Mouse (Mus musculus) thymus, postnatal 25 days (tissue): ENCODE results near the gene Smpd3.

ENCODE experiments used
- DNase-seq: peaks from one replicate; pipeline ENCODE4 v3.0.0; 2022

Smpd3 gene

DNA sequence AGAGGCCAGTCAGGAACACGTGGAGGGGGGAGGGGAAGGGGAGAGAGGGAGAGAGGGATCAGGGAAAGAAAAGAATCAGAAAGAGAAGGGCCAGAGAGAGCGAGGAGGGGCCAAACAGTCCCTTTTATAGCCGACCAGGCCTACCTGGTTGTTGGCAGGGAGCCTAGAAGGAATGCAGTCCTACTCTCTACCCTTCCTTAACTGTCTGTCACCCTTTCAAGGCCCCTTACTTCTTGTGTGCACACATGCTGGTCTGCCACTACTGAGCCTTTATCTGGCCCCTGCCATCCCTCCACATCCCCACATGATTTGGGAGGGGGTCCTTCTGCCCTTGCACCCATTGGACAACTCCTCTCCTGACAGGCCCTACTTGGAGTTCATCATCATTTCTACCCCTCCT is 49.1 kb downstream of the Smpd3 start:
- DNase-seq, result no peak

GRCm38 (mm10) chr8:106287445-106287844 is 50.3 kb downstream of the Smpd3 start:
- no peak for DNase-seq

DNA sequence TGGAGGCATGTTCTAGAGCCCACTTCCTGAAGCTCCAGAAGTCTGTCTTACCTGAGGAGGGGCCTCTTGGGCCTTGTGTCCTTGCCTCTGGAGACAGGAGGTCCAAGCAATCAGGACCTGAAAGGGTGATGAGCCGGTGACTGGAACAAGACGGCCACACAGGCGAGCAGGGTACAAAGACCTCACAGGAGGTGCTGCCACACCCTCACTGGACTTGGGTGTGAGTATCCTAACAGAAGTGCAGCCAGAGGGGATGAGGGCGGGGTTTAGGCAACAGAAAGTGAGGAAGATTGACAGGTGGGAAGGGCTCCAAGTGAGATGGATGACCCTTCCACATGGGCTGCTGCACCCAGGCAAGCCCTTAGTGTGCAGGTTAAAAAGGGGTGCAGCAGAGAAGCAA is 56.9 kb downstream of the Smpd3 start:
- no peak for DNase-seq

DNA sequence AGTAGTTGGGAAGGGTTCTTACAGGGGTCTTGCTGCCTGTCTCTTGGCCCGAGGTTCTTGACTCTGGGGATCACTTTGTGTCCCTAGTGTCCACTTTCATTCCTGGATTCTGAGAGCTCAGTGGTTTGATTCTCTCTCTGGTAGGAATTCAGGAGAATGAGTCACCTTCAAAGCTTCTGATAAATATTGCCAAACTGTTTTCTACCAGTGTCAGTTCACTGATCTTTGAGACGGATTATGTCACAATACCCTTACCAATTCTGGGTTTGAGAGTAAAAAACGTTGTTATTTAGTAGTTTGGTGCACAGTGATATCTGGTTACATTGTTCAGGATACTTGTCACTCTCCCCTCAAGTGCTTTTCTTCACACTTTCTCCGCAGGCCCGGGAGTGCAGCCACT is 57.6 kb downstream of the Smpd3 start:
- no peak for DNase-seq

DNA sequence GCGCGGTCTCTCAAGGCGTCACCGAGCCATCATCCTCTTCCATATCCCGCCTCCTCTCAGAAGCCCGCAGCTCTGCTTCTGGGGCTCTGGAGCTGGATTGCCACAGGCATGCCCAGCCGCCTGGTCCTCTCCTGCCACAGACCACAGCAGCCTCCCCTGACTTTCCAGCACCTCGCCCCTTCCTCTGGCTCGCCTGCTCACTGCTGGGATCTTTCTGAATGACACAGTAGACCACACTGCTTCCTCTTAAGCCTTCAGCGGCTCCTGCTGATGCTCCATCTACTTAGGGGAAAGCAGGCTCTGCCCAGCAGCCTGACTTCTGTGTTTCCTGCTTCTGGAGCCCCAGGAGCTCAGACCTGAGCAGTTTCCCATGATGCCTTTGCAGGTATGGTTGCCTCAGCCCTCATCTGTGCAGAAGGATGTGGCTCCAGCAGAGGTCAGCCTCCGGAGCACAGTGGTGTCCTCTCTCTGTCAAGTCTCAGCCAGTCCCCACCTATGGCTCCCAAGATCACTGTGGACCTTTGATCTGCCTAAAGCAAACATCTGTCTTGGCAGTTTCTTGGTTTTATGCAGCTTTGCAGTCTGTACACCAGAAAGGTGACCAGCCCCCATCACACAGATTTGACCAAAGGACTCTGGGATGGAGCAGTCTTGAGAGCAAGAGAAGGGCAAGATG is 59.3 kb downstream of the Smpd3 start:
- no peak for DNase-seq

GRCm38 (mm10) chr8:106276709-106277317 is 61.0 kb downstream of the Smpd3 start:
- no peak for DNase-seq

- DNase-seq, result no peak
These were observed 64.3 kb downstream of the Smpd3 start for GRCm38 (mm10) chr8:106273468-106273867.

DNA sequence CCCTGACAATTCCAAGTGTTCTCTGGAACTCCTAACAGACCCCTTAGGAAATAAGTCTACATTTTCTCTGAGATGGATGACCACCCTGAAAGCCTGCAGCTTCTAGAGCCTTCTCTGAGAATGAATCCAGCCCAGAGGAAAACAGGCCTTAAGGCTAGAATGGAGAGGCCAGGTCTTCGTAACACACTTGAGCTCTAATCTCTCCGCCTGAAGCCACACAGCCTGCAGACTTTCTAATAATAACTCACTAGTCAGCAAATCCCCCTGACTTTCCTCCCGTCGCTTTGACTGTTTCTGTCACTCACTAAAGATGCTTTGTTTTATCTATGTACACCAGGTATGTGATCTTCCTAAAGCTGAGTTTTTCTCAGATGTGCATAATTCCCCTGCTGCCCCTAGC is 66.4 kb downstream of the Smpd3 start:
- no peak for DNase-seq

DNA sequence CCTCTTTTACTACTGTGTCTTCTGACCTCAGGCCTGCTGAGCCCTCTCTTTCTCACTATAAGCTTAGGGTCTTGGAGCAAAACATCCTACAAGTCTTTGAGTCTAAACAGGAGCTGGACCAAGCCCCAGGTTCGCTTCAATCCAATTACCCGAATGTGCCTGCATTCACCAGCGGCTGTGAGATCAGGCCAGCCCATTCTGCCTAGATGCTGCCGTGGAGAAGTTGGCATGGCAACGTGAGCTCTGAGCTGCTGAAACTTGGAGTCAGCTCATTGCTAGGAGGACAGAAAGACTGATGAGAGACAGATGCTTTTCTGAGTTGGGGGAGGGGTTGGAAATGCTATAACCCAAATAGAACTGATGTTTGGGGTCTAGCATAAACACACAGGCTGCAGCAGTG is 67.0 kb downstream of the Smpd3 start:
- no peak for DNase-seq

DNA sequence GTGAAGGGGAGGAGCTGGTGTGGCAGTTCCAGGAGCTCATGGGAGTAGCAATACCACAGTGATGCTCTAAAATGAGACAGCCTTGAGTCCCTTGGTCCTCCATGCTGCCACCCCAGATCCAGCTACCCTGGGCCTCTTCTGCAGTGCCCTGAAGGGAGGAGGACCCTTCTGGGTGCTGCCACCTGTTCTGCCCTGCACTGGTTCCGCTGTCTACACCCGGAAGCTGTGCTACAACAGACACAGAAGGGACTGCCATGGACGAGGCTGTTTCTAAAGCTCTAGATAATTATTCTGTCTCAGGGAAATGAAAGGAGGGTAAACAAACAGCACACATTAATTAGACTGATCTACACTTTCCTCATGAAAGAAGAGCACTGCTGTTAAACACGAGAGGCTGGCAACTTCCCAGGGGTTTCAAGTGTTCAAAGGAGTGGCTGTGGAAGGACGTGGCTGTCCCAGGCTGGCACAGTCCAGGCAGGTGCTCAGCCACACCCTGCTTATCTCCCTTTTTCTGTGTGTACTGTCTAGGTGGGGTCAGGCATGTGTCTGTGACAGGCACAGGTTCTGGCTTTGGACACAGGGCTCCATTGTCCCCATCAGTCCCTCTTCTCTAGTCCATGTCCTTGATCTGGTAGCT is 69.0 kb downstream of the Smpd3 start:
- no peak for DNase-seq

DNA sequence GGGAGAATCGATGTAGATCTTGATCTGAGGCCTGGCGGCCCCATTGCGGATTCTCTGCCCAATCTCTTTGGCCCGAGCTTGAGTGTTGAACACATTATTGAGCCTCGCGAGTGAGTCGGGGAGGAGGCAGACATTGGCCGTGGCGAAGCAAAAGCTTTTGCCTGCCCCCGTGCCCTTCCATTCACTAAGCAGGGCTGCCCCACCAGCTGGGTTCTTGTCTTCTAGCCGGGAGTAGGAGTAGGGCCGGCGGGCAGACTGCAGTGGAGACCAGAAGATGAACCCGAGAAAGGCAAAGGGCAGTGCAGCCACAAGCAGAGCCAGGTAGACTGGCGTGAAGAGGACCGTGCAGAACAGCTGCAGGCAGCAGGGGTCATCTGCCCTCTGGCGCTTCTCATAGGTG is 72.4 kb downstream of the Smpd3 start:
- no peak for DNase-seq

DNA sequence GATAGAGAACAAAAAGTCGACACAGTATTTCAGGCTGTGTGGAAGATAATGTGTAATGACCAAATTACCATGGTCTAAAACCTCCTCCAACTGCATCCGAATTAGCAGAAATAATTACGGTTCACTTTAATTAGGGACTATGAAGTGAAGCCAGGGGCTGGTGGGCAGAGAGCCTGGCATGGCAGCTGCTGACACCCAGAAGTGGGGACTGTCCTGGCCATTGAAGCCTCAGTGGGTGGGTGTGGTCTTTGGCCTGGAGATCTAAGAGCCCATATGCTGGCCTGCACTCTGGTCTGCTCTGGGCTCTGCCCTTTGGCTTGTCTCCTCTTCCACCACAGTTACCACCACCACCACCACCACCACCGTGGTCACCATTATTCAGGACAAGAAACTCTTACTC is 73.9 kb downstream of the Smpd3 start:
- no peak for DNase-seq

DNA sequence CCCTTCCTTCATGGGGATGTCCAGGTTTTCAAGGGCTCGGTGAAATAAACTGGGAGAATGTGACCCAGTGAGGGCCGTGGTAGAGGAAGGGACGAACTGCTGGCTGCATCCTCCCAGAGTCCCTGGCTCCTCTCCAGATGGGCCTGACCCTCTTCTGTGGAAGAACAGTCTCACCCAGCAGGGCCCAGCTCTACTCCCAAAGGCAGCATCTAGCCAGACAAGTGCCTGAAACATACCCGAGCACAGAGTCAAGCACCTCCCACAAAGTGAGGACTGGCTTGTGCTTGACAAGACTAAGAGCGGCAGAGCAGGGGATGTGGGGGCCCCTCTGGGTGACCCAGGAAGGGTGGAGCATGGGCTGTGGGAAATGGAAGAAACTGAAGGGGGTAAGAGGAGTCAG is 75.4 kb downstream of the Smpd3 start:
- DNase-seq, result no peak

- no peak for DNase-seq
These were observed 76.9 kb downstream of the Smpd3 start for GRCm38 (mm10) chr8:106260894-106261293.

- DNase-seq, result no peak
These were observed 78.1 kb downstream of the Smpd3 start for GRCm38 (mm10) chr8:106259579-106260255.

DNA sequence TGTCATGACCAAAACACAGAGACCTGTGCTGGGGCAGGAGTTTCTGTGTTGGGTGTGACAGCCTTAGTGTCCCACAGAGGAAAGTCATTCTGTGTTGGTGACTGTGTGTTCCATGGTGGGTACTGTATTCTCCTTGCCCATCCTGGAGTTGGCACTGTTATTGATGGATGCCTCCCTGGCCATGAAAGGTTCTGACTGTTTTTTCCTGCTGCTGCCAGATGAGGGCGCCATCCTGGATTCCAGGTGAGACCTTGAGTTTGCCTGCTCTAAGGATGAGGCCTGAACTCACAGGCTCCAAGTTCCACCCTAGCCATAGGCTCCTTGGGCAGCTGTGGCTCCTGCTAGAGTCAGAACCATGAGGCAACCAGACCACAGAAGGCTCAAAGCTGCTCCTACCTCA is 79.6 kb downstream of the Smpd3 start:
- DNase-seq, result peak; percentile 19

GRCm38 (mm10) chr8:106250186-106250585 is 87.6 kb downstream of the Smpd3 start:
- no peak for DNase-seq

DNA sequence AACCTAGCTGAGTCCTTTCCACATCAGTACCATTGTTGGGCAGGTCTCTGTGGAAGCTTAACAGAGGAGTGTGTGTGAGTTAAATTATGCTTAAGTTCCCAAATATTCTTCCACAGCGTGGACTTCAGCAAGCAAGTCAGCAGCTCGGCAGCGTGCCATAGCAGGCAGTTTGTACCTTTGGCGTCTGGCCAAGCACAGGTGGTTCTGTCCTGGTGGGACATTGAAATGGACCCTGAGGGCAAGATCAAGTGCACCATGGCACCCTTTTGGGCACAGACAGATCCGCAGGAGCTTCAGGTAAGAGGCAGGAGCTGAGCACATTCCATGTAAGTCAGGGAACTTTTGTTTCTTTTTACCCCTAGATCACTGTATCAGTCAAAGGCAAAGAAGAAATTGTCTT is 100.7 kb downstream of the Smpd3 start:
- no peak for DNase-seq

DNA sequence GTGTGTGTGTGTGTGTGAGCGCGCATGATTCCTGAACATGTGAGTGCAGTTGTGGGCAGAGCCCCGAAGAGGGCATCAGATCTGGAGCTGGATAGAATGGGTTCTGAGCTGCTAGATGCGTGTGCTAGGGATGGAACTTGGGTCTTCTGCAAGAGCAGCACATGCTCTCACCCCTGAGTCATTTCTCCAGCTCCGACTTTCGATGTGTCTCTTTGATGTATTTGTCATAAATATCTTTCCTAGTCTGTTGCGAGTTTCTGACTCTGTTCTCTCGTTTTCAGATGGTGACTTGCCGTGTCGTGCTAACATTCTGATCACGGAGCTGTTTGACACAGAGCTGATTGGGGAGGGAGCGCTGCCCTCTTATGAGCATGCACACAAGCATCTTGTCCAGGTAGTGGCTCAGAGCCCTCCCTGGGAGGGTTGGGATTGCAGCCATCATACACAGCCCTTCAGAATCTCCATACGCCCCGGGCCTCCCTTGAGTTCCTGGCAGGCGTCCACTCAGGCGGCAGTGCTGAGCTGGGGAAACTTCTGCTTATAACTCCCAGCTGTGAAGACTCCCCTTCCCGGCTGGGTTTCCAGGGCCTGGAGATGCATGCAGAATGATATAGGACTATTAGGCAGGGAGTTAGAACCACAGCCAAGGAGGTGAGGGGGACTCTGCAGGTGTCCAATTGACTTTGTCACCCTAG is 103.1 kb downstream of the Smpd3 start:
- DNase-seq, result no peak

DNA sequence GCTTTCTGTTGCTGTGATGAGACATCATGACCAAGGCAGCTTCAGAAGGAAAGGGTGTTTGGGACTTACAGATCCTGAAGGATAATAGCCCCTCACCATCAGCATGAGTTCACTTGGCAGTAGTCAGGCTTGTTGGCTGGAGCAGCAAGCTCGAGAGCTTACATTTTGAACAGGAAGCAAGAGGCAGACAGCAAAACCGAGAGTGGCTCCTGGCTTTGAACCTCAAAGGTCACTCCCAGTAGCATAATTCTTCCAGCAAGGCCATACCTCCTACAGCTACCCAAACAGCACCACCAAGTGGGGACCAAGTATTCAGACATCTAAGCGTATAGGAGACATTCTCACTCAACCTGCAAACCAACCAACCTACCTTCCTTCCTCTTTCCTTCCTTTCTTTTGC is 105.0 kb downstream of the Smpd3 start:
- DNase-seq, result no peak

DNA sequence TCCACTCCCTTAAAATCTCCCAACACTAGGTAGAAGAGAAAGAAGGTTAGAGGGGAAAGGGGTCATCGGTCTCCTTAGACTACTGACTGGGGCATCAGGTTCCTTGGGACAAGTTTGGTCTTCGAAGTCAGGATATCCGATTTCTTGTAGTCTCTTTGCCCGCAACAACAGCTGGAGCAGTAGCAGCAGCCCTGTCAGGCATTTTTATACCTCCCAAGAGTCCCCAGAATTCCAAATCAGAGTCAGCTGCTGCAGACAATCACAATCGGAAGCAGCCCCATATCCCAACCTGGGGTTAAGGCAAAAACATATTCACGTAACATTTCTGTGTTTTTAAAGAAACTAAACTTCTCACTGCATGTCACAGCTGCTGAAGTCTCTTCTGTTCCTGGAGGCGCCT is 106.3 kb downstream of the Smpd3 start:
- DNase-seq, result no peak

- DNase-seq, result peak; percentile 49
These were observed 111.2 kb downstream of the Smpd3 start for GRCm38 (mm10) chr8:106226589-106226988.

DNA sequence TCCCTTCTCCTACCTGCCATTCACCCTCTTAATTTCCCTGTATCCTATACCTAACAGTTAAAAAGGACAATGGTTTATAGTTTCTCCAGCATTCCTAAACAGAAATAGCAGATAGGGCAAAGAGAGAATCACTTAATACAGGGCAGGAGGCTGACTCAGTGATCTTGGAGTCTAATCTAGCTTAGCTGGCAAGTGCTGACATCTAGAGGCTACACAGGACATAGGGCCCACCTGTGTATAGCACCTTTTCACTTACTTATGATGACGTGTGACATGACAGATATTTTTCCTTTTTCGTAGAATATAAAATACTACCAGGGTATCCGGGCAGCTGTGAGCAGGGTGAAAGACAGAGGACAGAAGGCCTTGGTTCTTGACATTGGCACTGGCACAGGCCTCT is 118.2 kb downstream of the Smpd3 start:
- no peak for DNase-seq
